Mouse (Mus musculus) forebrain, embryonic 16.5 days (tissue): ENCODE data around the gene Ddhd1. TPM values are rescaled to one million over a fixed set of nuclear protein-coding genes. Genes with fewer than 3 reads are reported as not detected.

ENCODE experiments used
- ATAC-seq: fragments of 200-750 bp; cut with Nextera tagmentation; 2 replicates; pipeline ENCODE4 v1.8.0; 2017; ENCODE audit warnings: mild to moderate bottlenecking, moderate library complexity
- H3K27ac ChIP-seq: fragments of 300-500 bp; sonication (generic); 2 replicates; pipeline ENCODE4 v1.5.1; 2014; ENCODE audit warnings: low read length, control low read depth
- H3K27me3 ChIP-seq: fragments of 300-500 bp; sonication (generic); replicated peaks from 2 replicates; pipeline ENCODE4 v1.6.1; 2014; ENCODE audit warnings: low read length; ENCODE audit not compliant: control insufficient read depth, insufficient read depth
- H3K36me3 ChIP-seq: fragments of 300-500 bp; sonication (generic); 2 replicates; pipeline ENCODE4 v1.6.1; 2014; ENCODE audit not compliant: control insufficient read depth, insufficient read depth
- H3K4me1 ChIP-seq: fragments of 300-500 bp; sonication (generic); replicated peaks from 2 replicates; pipeline ENCODE4 v1.6.1; 2014; ENCODE audit warnings: low read length; ENCODE audit not compliant: control insufficient read depth, insufficient read depth
- H3K4me2 ChIP-seq: fragments of 300-500 bp; sonication (generic); 2 replicates; pipeline ENCODE4 v1.6.1; 2014; ENCODE audit warnings: mild to moderate bottlenecking, low read length, control low read depth
- H3K4me3 ChIP-seq: fragments of 300-500 bp; sonication (generic); replicated peaks from 2 replicates; pipeline ENCODE4 v1.5.1; 2014; ENCODE audit warnings: mild to moderate bottlenecking, low read length, control low read depth
- H3K9ac ChIP-seq: fragments of 300-500 bp; sonication (generic); replicated peaks from 2 replicates; pipeline ENCODE4 v1.6.1; 2014; ENCODE audit warnings: low read depth, low read length, control low read depth
- H3K9me3 ChIP-seq: fragments of 300-500 bp; sonication (generic); 2 replicates; pipeline ENCODE4 v1.6.1; 2016; ENCODE audit warnings: low read length; ENCODE audit not compliant: control insufficient read depth
- WGBS: fragments of 180-500 bp; shearing (Covaris S2); extraction: QIAGEN DNeasy Blood & Tissue Kit; methylation state at CpG from one replicate; pipeline ENCODE4 v1.1.7; 2014; 5-methylcytosine and 5-hydroxymethylcytosine counted together
- polyA plus RNA-seq: library from polyadenylated mRNA; unstranded; fragments of >200 nt; fragmentation: Nextera tagmentation; extraction: Ambion mirVana; gene quantifications from 2 replicates; pipeline ENCODE4 v1.2.1, GENCODE M21; 2015

The Ddhd1 gene
- polyA plus RNA-seq, 1 experiment from 2014 or later = 18.2 TPM

DNA sequence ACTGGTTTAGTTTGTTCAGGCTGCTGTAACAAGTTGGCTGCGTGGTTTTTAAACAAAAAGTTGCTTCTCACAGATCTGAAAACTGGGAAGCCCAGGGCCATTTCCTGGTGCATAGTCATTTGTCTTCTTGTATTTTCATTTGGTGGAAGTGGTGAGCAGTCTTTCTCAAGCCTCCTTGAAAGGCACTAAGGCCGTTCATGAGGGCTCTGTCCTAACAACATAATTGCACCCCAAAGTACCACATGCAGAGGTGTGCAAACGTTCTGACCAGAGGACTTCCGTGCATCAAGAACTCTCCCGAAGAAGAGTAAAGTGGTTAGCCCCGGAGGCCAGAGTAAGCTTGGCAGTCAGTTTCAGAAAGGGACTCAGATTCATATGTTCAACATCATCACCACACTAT is 18.8 kb upstream of the Ddhd1 start:
- H3K27ac ChIP-seq = no peak overlapping the region
- no peak for ATAC-seq

DNA sequence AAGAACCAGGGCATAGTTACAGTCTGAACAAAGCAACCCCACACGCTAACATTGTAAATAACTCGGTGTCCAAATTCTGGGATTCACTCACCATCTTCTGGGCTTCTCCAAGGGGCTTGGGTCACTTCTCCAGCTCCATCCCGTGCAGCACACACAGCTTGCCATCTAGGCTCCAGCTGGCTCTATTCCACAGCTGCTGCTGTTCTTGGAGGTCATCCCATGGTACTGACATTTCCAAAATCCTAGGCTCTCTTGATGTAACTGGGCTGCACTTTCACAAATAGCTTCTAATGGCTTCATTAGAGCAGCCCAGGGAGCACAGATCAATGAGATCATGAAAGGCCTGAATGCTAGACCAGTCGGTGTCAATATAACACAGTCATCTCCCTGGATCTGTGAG is 10.4 kb upstream of the Ddhd1 start:
- H3K27ac ChIP-seq = no peak overlapping the region
- H3K4me3 ChIP-seq = no peak overlapping the region
- no peaks in the 10 kb centered on the region for H3K9me3 ChIP-seq
- ATAC-seq = no peak
- H3K4me2 ChIP-seq = no peak overlapping the region
- 80% methylated on average over 4 of the region's 4 CpGs for WGBS
- no peak overlapping the region for H3K9ac ChIP-seq
- no peaks in the 10 kb centered on the region for H3K4me1 ChIP-seq
- H3K36me3 ChIP-seq = no peaks in the 10 kb centered on the region
- H3K27me3 ChIP-seq = no peaks in the 10 kb centered on the region

More for the DNA sequence above, 18.8 kb upstream of the Ddhd1 start:
- Histone ChIP-seq H3K9ac (no peak overlapping the region), H3K4me2 (no peak overlapping the region), H3K27me3 (no peaks in the 10 kb centered on the region), H3K36me3 (no peaks in the 10 kb centered on the region), H3K4me3 (no peak overlapping the region), H3K4me1 (no peaks in the 10 kb centered on the region), H3K9me3 (no peaks in the 10 kb centered on the region)
- whole genome bisulfite sequencing = 83% methylated on average over 6 of the region's 6 CpGs

DNA sequence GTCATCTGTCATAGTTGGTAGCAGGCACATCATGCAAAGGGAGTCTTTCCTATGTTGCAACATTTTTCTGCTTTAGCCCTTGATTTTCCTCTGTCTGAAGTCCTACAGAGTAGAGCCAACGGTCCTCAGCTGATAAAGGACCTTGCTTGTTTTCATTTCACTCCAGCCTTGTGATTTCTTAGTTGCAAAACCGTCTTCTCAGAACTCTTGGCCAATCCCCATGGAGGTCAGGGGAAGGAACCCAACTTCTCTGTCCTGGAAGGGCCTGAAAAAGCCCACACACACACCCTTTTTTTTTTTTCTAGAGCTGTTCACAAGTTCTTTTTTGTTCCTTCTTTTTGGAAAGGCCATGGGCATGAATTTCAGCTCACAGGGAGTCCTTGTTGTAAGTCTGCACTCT is 9.3 kb upstream of the Ddhd1 start:
- H3K27me3 ChIP-seq = no peaks in the 10 kb centered on the region

DNA sequence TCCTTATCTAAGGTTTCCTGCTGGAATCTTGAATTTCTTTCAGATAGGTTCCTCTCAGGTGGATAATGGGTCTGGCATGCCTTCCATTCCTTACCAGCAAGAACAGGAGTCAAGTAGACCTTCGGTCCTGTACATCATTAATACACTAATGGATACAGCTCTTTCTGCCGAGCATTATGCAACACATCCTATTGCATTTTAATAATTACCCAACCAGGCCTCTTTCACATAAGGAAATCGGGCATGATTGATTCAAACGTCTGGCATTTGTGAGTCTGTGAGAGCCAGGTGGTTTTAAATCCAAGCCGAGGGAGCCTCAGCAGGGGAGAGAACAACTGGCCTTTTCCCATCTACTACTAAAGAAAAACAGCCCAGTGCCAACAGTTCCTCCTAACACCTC is 3.6 kb upstream of the Ddhd1 start:
- 18% methylated on average over 5 of the region's 5 CpGs for WGBS
- no peaks in the 10 kb centered on the region for H3K36me3 ChIP-seq
- H3K4me3 ChIP-seq = no peak overlapping the region
- no peak overlapping the region for H3K9ac ChIP-seq
- 0 out of 2 replicates have a peak overlapping the region, but pooled peaks have one; percentile 5 for H3K27ac ChIP-seq
- no peak overlapping the region for H3K4me2 ChIP-seq
- no peaks in the 10 kb centered on the region for H3K27me3 ChIP-seq
- no peak for ATAC-seq
- H3K4me1 ChIP-seq = peaks cover 6% of the 10 kb centered on the region
- H3K9me3 ChIP-seq = no peaks in the 10 kb centered on the region

More for the DNA sequence above, 9.3 kb upstream of the Ddhd1 start:
- H3K4me3 ChIP-seq = no peak overlapping the region
- H3K9me3 ChIP-seq = no peaks in the 10 kb centered on the region
- no peak overlapping the region for H3K4me2 ChIP-seq
- no peaks in the 10 kb centered on the region for H3K4me1 ChIP-seq
- no peak overlapping the region for H3K9ac ChIP-seq
- 66% methylated on average over 2 of the region's 2 CpGs for WGBS
- no peaks in the 10 kb centered on the region for H3K36me3 ChIP-seq
- H3K27ac ChIP-seq = no peak overlapping the region
- ATAC-seq = no peak

DNA sequence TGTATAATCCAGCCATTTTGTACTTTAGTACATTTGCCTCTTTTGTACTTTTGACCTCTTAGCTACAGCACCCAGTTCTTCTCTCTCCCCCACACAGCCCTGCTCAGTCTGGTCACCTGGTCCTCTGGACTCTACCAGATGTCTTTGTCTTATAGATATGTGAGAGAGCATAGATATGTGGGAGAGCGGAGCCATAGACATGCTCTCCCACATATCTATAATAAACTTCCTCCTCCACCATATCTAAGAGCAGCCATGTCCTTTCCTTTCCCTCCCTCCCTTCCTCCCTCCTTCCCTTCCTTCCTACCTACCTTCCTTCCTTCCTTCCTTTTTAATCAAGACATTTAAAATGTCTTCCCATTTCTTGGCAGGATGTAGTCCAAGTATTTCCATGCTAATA is 2.4 kb upstream of the Ddhd1 start:
- H3K4me3 ChIP-seq = no peak overlapping the region
- no peak overlapping the region for H3K27ac ChIP-seq
- no peaks in the 10 kb centered on the region for H3K36me3 ChIP-seq
- peaks cover 17% of the 10 kb centered on the region for H3K4me1 ChIP-seq
- H3K4me2 ChIP-seq = no peak overlapping the region
- no peak overlapping the region for H3K9ac ChIP-seq
- no peak for ATAC-seq
- H3K9me3 ChIP-seq = no peaks in the 10 kb centered on the region
- H3K27me3 ChIP-seq = no peaks in the 10 kb centered on the region
- 100% methylated on average over 1 of the region's 1 CpGs for WGBS

DNA sequence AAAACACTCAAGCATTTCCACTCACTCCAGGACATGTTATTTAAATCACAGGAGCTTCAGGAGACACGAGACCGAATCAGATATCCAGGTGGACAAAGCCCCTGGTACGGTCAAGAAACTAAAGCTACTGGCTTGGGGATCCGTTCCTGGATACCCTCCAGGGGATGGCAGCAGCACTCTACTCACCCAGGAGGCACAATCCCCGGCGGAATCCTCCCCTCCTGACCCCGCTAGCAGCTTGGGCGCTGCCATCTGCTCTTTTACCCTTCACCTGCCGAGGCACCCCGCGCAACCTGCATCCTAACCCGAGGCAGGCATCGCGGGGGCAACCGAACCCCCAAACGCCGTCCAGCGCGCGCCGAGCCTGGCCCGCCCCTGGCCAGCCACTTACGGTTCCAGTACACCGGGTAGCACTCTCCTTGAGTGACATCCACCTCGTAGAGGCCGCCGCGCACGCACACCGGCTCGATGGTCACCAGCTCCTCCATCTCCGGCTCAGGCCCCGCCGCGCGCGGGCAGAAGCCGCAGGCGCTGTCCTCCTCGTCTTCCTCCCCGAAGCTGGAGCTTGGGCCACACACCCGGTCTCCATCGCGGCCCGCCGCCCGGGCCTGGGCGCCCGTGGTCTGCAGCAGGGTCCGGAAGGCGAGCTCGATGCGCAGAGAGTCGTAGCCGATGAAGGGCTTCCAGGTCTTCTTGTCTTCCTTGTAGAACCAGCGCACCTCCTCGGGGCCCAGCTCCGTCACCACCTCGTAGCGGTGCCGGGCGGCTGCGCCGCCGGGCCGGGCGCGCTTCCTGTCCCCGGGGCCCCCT is 907 bp downstream of the Ddhd1 start:
- peaks cover 38% of the 10 kb centered on the region for H3K4me1 ChIP-seq
- H3K4me3 ChIP-seq = peak overlapping the region; percentile 93
- H3K27ac ChIP-seq = peak overlapping the region; percentile 93
- H3K27me3 ChIP-seq = no peaks in the 10 kb centered on the region
- no peaks in the 10 kb centered on the region for H3K36me3 ChIP-seq
- under 1% methylated on average over 61 of the region's 69 CpGs for whole genome bisulfite sequencing
- peak overlapping the region; percentile 76 for H3K4me2 ChIP-seq
- H3K9me3 ChIP-seq = no peaks in the 10 kb centered on the region
- peak overlapping the region; percentile 89 for H3K9ac ChIP-seq
- peak; percentile 16 for ATAC-seq

DNA sequence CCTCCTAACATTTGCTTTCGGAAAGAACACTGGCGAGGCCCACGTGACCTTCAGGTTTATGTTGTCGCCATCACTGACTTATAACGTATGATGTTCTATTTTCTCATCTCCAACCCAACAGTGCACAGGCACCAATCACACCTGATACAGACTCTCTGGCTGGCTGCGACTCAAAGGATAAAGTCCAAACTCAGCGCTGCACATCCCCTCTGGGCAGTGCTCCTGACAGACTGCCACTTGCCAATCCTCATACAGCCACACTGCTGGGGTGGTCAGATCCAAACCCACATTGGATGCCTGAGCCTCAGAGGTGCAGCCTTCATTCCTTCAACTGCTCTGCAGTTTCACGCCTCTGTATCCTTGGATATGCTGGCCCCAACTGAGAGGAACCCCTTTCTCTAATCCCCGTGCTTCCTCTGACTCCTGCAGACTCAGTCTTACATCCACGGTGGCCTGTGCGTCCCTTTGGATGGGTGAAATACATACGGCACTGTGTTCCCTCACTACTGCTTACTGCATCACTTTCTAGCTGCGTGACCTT is 3.0 kb downstream of the Ddhd1 start:
- ATAC-seq = no peak
- H3K36me3 ChIP-seq = no peaks in the 10 kb centered on the region
- 84% methylated on average over 13 of the region's 13 CpGs for WGBS
- H3K9me3 ChIP-seq = no peaks in the 10 kb centered on the region
- H3K27ac ChIP-seq = no peak overlapping the region
- H3K9ac ChIP-seq = 0 out of 2 replicates have a peak overlapping the region, but pooled peaks have one; percentile 22
- H3K27me3 ChIP-seq = no peaks in the 10 kb centered on the region
- H3K4me2 ChIP-seq = no peak overlapping the region
- no peak overlapping the region for H3K4me3 ChIP-seq
- H3K4me1 ChIP-seq = peaks cover 38% of the 10 kb centered on the region

DNA sequence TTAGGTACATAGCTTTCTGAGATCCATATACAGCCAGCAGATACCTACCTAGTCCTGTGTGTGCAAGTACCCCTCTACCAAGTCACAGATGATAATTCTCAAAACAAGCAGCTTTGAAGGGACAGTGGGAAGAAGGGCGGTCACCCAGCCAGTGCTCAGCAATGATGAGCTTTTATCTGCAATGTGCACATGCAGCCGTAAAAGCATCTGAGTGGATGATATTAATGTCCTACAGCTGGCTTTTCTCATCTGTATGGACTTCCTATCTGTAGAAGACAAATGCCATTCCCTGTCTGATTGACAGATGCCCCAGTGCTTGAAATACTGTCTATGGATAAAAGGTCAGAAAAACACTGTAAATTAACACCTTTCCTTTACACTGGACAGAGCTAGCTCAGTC is 4.2 kb downstream of the Ddhd1 start:
- Histone ChIP-seq H3K27me3 (no peaks in the 10 kb centered on the region), H3K9ac (no peak overlapping the region), H3K27ac (no peak overlapping the region), H3K4me2 (no peak overlapping the region), H3K4me3 (no peak overlapping the region), H3K9me3 (no peaks in the 10 kb centered on the region), H3K36me3 (no peaks in the 10 kb centered on the region), H3K4me1 (peaks cover 48% of the 10 kb centered on the region)
- no peak for ATAC-seq
- WGBS = 88% methylated on average over 2 of the region's 2 CpGs

DNA sequence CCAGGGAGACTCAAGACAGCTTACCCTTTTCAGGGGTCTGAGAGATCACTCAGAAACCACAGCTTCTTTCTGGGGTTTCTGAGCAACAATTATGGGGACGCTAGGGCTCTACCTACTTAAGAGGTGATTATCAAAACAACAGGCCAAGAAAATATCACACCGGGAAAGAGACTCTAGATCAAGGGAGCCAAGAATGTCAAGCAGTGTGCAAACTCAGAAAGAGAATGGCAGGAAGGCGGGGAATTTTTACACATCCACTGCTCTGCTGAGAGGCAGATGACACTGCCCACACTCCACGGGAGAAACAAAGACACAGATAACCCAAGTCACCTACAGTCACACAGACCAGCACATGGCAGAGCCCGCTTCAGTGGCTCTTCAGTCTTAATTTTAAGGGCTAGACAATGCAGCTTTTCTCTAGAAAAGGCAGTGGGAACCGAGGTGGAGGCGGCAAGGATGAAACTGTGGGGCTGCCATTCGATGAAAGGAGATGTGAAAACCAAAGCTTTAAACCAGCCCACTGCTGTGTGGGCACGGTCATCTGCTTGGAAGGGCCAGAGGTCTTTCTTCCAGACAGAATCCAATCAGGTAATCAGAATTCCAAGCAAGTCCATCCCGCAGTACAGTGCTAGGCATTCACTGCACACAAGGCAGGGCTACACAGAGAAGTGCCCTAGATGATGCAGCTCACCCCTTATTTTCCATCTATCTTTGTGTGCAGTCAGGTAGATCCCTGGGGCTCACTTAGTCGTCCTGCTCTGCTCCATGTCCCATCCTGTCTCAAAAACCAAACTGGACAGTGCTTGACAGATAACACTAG is 8.7 kb downstream of the Ddhd1 start:
- H3K4me2 ChIP-seq = no peak overlapping the region
- no peak overlapping the region for H3K4me3 ChIP-seq
- H3K27ac ChIP-seq = no peak overlapping the region
- ATAC-seq = 0 out of 2 replicates have a peak, but pooled peaks have one; percentile 9
- H3K27me3 ChIP-seq = no peaks in the 10 kb centered on the region
- H3K36me3 ChIP-seq = no peaks in the 10 kb centered on the region
- H3K4me1 ChIP-seq = peaks cover 31% of the 10 kb centered on the region
- no peaks in the 10 kb centered on the region for H3K9me3 ChIP-seq
- 34% methylated on average over 11 of the region's 11 CpGs for WGBS
- no peak overlapping the region for H3K9ac ChIP-seq
